Mouse (Mus musculus) limb, embryonic 12.5 days (tissue): Measurements from ENCODE around the gene Defb45. TPM values are rescaled to one million over a fixed set of nuclear protein-coding genes. Genes with fewer than 3 reads are reported as not detected.

Experiments used
- ATAC-seq: fragments of 200-750 bp; cut with Nextera tagmentation; 2 replicates; pipeline ENCODE4 v1.8.0; 2017; ENCODE audit warnings: low read depth, moderate TSS enrichment; ENCODE audit not compliant: insufficient number of reproducible peaks, insufficient read depth, low FRiP score, low TSS enrichment
- H3K27ac ChIP-seq: fragments of 300-500 bp; sonication (generic); 2 replicates; pipeline ENCODE4 v1.5.1; 2016; ENCODE audit warnings: mild to moderate bottlenecking, moderate library complexity
- H3K27me3 ChIP-seq: fragments of 300-500 bp; sonication (generic); 2 replicates; pipeline ENCODE4 v1.6.1; 2016; ENCODE audit warnings: mild to moderate bottlenecking, moderate library complexity
- H3K36me3 ChIP-seq: fragments of 300-500 bp; sonication (generic); 2 replicates; pipeline ENCODE4 v1.6.1; 2016; ENCODE audit warnings: mild to moderate bottlenecking, moderate library complexity
- H3K4me1 ChIP-seq: fragments of 300-500 bp; sonication (generic); replicated peaks from 2 replicates; pipeline ENCODE4 v1.6.1; 2016
- H3K4me2 ChIP-seq: fragments of 300-500 bp; sonication (generic); 2 replicates; pipeline ENCODE4 v1.6.1; 2016; ENCODE audit warnings: mild to moderate bottlenecking, moderate library complexity
- H3K4me3 ChIP-seq: fragments of 300-500 bp; sonication (generic); replicated peaks from 2 replicates; pipeline ENCODE4 v1.5.1; 2016; ENCODE audit warnings: mild to moderate bottlenecking
- H3K9ac ChIP-seq: fragments of 300-500 bp; sonication (generic); replicated peaks from 2 replicates; pipeline ENCODE4 v1.6.1; 2016; ENCODE audit warnings: mild to moderate bottlenecking, moderate library complexity
- H3K9me3 ChIP-seq: fragments of 300-500 bp; sonication (generic); 2 replicates; pipeline ENCODE4 v1.6.1; 2016; ENCODE audit warnings: mild to moderate bottlenecking, moderate library complexity
- WGBS: fragments of 180-500 bp; shearing (Covaris S2); methylation state at CpG from one replicate; pipeline ENCODE4 v1.1.7; 2016; 5-methylcytosine and 5-hydroxymethylcytosine counted together
- polyA plus RNA-seq: library from polyadenylated mRNA; unstranded; fragments of >200 nt; fragmentation: Nextera tagmentation; extraction: Ambion mirVana; gene quantifications from 2 replicates; pipeline ENCODE4 v1.2.1, GENCODE M21; 2016

Gene Defb45
- polyA plus RNA-seq, 1 experiment from 2014 or later: not detected

- Histone ChIP-seq H3K9ac (no peak overlapping the region), H3K4me1 (no peaks in the 10 kb centered on the region), H3K9me3 (no peaks in the 10 kb centered on the region), H3K27me3 (0 out of 2 replicates have a peak, but pooled peaks cover 4% of the 10 kb centered on the region), H3K36me3 (no peaks in the 10 kb centered on the region), H3K27ac (no peak overlapping the region), H3K4me2 (no peak overlapping the region), H3K4me3 (no peak overlapping the region)
- WGBS: 91% methylated on average over 6 of the region's 6 CpGs
- ATAC-seq: no peak
Observed at GRCm38 (mm10) chr2:152570313-152570712, 28.9 kb downstream of the Defb45 start.

- 83% methylated on average over 4 of the region's 4 CpGs for WGBS
- H3K36me3 ChIP-seq: no peaks in the 10 kb centered on the region
- H3K9ac ChIP-seq: no peak overlapping the region
- no peak overlapping the region for H3K27ac ChIP-seq
- 0 out of 2 replicates have a peak, but pooled peaks cover 4% of the 10 kb centered on the region for H3K27me3 ChIP-seq
- H3K4me3 ChIP-seq: no peak overlapping the region
- no peak overlapping the region for H3K4me2 ChIP-seq
- no peak for ATAC-seq
- no peaks in the 10 kb centered on the region for H3K9me3 ChIP-seq
- no peaks in the 10 kb centered on the region for H3K4me1 ChIP-seq
Observed at GRCm38 (mm10) chr2:152569881-152570280, 29.3 kb downstream of the Defb45 start.

- Histone ChIP-seq H3K36me3 (no peaks in the 10 kb centered on the region), H3K4me1 (no peaks in the 10 kb centered on the region), H3K27ac (no peak within 1 kb of the TSS), H3K4me2 (no peak within 1 kb of the TSS), H3K4me3 (no peak within 1 kb of the TSS), H3K9ac (no peak within 1 kb of the TSS), H3K9me3 (no peaks in the 10 kb centered on the region), H3K27me3 (0 out of 2 replicates have a peak, but pooled peaks cover 4% of the 10 kb centered on the region)
- WGBS: 83% methylated on average over 5 of the region's 5 CpGs
- no peak for ATAC-seq
Observed at GRCm38 (mm10) chr2:152569038-152569437, 30.2 kb downstream of the Defb45 start, which contains the start of gene Gm17416. TSS of gene Gm17416 (plus strand) at chr2:152569338.

GRCm38 (mm10) chr2:152556655-152557054, 42.5 kb downstream of the Defb45 start:
- WGBS: 83% methylated on average over 7 of the region's 7 CpGs
- ATAC-seq: no peak
- H3K4me3 ChIP-seq: no peak overlapping the region

GRCm38 (mm10) chr2:152553774-152554423, 45.3 kb downstream of the Defb45 start:
- Histone ChIP-seq H3K36me3 (no peaks in the 10 kb centered on the region), H3K27me3 (peaks cover 5% of the 10 kb centered on the region; the same call in 1 of the 2 replicates), H3K4me2 (peak overlapping the region; percentile 35), H3K27ac (no peak overlapping the region), H3K4me1 (no peaks in the 10 kb centered on the region), H3K4me3 (no peak overlapping the region), H3K9me3 (no peaks in the 10 kb centered on the region), H3K9ac (no peak overlapping the region)
- no peak for ATAC-seq
- 13% methylated on average over 16 of the region's 16 CpGs for whole genome bisulfite sequencing

More at GRCm38 (mm10) chr2:152556655-152557054, 42.5 kb downstream of the Defb45 start:
- Histone ChIP-seq H3K4me2 (no peak overlapping the region), H3K4me1 (no peaks in the 10 kb centered on the region), H3K9ac (no peak overlapping the region), H3K27ac (no peak overlapping the region), H3K9me3 (no peaks in the 10 kb centered on the region), H3K36me3 (no peaks in the 10 kb centered on the region), H3K27me3 (peaks cover 5% of the 10 kb centered on the region; the same call in 1 of the 2 replicates)

- Histone ChIP-seq H3K27me3 (no peaks in the 10 kb centered on the region), H3K4me3 (no peak overlapping the region), H3K4me2 (no peak overlapping the region), H3K9me3 (no peaks in the 10 kb centered on the region), H3K4me1 (no peaks in the 10 kb centered on the region), H3K36me3 (no peaks in the 10 kb centered on the region), H3K27ac (no peak overlapping the region), H3K9ac (no peak overlapping the region)
- no peak for ATAC-seq
- 79% methylated on average over 5 of the region's 5 CpGs for WGBS
Observed at GRCm38 (mm10) chr2:152548124-152548523, 51.1 kb downstream of the Defb45 start.

- WGBS: 22% methylated on average over 4 of the region's 4 CpGs
- no peaks in the 10 kb centered on the region for H3K36me3 ChIP-seq
- ATAC-seq: no peak
Observed at GRCm38 (mm10) chr2:152544691-152545090, 54.5 kb downstream of the Defb45 start.

GRCm38 (mm10) chr2:152543478-152543877, 55.7 kb downstream of the Defb45 start:
- Histone ChIP-seq H3K27ac (no peak overlapping the region), H3K4me2 (no peak overlapping the region), H3K27me3 (no peaks in the 10 kb centered on the region), H3K9ac (no peak overlapping the region), H3K4me3 (no peak overlapping the region), H3K9me3 (peaks cover 5% of the 10 kb centered on the region), H3K36me3 (no peaks in the 10 kb centered on the region), H3K4me1 (0 out of 2 replicates have a peak, but pooled peaks cover 2% of the 10 kb centered on the region)
- 49% methylated on average over 4 of the region's 4 CpGs for WGBS
- no peak for ATAC-seq

More at GRCm38 (mm10) chr2:152544691-152545090, 54.5 kb downstream of the Defb45 start:
- Histone ChIP-seq H3K27ac (no peak overlapping the region), H3K27me3 (no peaks in the 10 kb centered on the region), H3K9ac (no peak overlapping the region), H3K9me3 (peaks cover 5% of the 10 kb centered on the region), H3K4me1 (no peaks in the 10 kb centered on the region), H3K4me2 (no peak overlapping the region), H3K4me3 (no peak overlapping the region)

Other genes starting within 250 kb of the Defb45 start
- 2.2 and 3.0 TPM in 2 replicates for gene Nrsn2, start 222.8 kb downstream of the Defb45 start, polyA plus RNA-seq
- 15.6 and 16.8 TPM in 2 replicates for gene Sox12, start 201.3 kb downstream of the Defb45 start, polyA plus RNA-seq
- gene Zcchc3, start 184.4 kb downstream of the Defb45 start, polyA plus RNA-seq: 74.1 and 76.6 TPM in 2 replicates
- 0.24 and 0.59 TPM in 2 replicates for gene 6820408C15Rik, start 183.8 kb downstream of the Defb45 start, polyA plus RNA-seq
- not detected in 2 replicates for gene Defb23, start 134.8 kb downstream of the Defb45 start, polyA plus RNA-seq
- gene Defb20, start 122.3 kb downstream of the Defb45 start, polyA plus RNA-seq: not detected in 2 replicates
- gene Defb22, start 109.3 kb downstream of the Defb45 start, polyA plus RNA-seq: not detected in 2 replicates
- gene Defb26, start 87.7 kb downstream of the Defb45 start, polyA plus RNA-seq: not detected in 2 replicates
- not detected in 2 replicates for gene Defb28, start 81.1 kb downstream of the Defb45 start, polyA plus RNA-seq
- gene Defb29, start 59.3 kb downstream of the Defb45 start, polyA plus RNA-seq: not detected in 2 replicates
- gene Gm17416, start 30.1 kb downstream of the Defb45 start, polyA plus RNA-seq: not detected in 2 replicates
- gene Defb21, start 26.7 kb downstream of the Defb45 start, polyA plus RNA-seq: not detected in 2 replicates
- not detected in 2 replicates for gene Defb19, start 19.1 kb downstream of the Defb45 start, polyA plus RNA-seq
- not detected in 2 replicates for gene Defb36, start 4.9 kb upstream of the Defb45 start, polyA plus RNA-seq
- not detected in 2 replicates for gene Defb25, start 23.7 kb upstream of the Defb45 start, polyA plus RNA-seq
- 0.87 and 1.1 TPM in 2 replicates for gene Rem1, start 27.6 kb upstream of the Defb45 start, polyA plus RNA-seq
- gene H13, start 70.1 kb upstream of the Defb45 start, polyA plus RNA-seq: 129 and 135 TPM in 2 replicates
- gene Mcts2, start 87.6 kb upstream of the Defb45 start, polyA plus RNA-seq: 36.3 and 39.2 TPM in 2 replicates
- gene Id1, start 136.9 kb upstream of the Defb45 start, polyA plus RNA-seq: 299 and 330 TPM in 2 replicates
- 29.9 and 30.6 TPM in 2 replicates for gene Cox4i2, start 154.8 kb upstream of the Defb45 start, polyA plus RNA-seq
- 107 and 110 TPM in 2 replicates for gene Bcl2l1, start 232.3 kb upstream of the Defb45 start, polyA plus RNA-seq
- 110 and 114 TPM in 2 replicates for gene Tpx2, start 248.6 kb upstream of the Defb45 start, polyA plus RNA-seq